Mouse (Mus musculus): ENCODE measurements around the gene Ypel3.

Gene Ypel3

GRCm38 (mm10) chr7:126746066-126746465, 30.7 kb upstream of the Ypel3 start:
- no peaks in the 10 kb centered on the region for H3K36me3 ChIP-seq (ENCODE audit: insufficient read depth, low read length)
- H3K4me3 ChIP-seq (replicated peaks; ENCODE audit: low read length): no peak overlapping the region
- H3K4me1 ChIP-seq (replicated peaks; ENCODE audit: low read depth, low read length): peaks cover 48% of the 10 kb centered on the region
- no peaks in the 10 kb centered on the region for H3K9me3 ChIP-seq (ENCODE audit: low read length)
- H3K27me3 ChIP-seq (ENCODE audit: insufficient read depth, low read length): no peaks in the 10 kb centered on the region
- TF ChIP-seq POU5F1 (IDR thresholded peaks at IDR 0.05; ENCODE audit: borderline replicate concordance, low read length) (no peak), CTCF (conservative IDR thresholded peaks at IDR 0.05; ENCODE audit: low read length) (no peak), NANOG (IDR thresholded peaks at IDR 0.05; ENCODE audit: borderline replicate concordance, low read length) (no peak)

GRCm38 (mm10) chr7:126746798-126747197, 30.0 kb upstream of the Ypel3 start:
- peaks cover 48% of the 10 kb centered on the region for H3K4me1 ChIP-seq (replicated peaks; ENCODE audit: low read depth, low read length)
- H3K9me3 ChIP-seq (ENCODE audit: low read length): no peaks in the 10 kb centered on the region
- H3K36me3 ChIP-seq (ENCODE audit: insufficient read depth, low read length): no peaks in the 10 kb centered on the region
- no peak for TF ChIP-seq POU5F1 (IDR thresholded peaks at IDR 0.05; ENCODE audit: borderline replicate concordance, low read length)
- TF ChIP-seq CTCF (conservative IDR thresholded peaks at IDR 0.05; ENCODE audit: low read length): no peak
- no peak for TF ChIP-seq NANOG (IDR thresholded peaks at IDR 0.05; ENCODE audit: borderline replicate concordance, low read length)
- no peak overlapping the region for H3K4me3 ChIP-seq (replicated peaks; ENCODE audit: low read length)
- no peaks in the 10 kb centered on the region for H3K27me3 ChIP-seq (ENCODE audit: insufficient read depth, low read length)

- TF ChIP-seq NANOG (IDR thresholded peaks at IDR 0.05; ENCODE audit: borderline replicate concordance, low read length): no peak
- no peak for TF ChIP-seq CTCF (conservative IDR thresholded peaks at IDR 0.05; ENCODE audit: low read length)
- TF ChIP-seq POU5F1 (IDR thresholded peaks at IDR 0.05; ENCODE audit: borderline replicate concordance, low read length): no peak
- Histone ChIP-seq H3K9me3 (ENCODE audit: low read length) (no peaks in the 10 kb centered on the region), H3K4me3 (replicated peaks; ENCODE audit: low read length) (no peak overlapping the region), H3K4me1 (replicated peaks; ENCODE audit: low read depth, low read length) (peaks cover 41% of the 10 kb centered on the region), H3K36me3 (ENCODE audit: insufficient read depth, low read length) (no peaks in the 10 kb centered on the region), H3K27me3 (ENCODE audit: insufficient read depth, low read length) (no peaks in the 10 kb centered on the region)
Measured at GRCm38 (mm10) chr7:126748824-126749223, 27.9 kb upstream of the Ypel3 start.

GRCm38 (mm10) chr7:126749582-126750343, 27.0 kb upstream of the Ypel3 start:
- Histone ChIP-seq H3K4me3 (replicated peaks; ENCODE audit: low read length) (peak overlapping the region; percentile 43; the same call in 1 of the 2 replicates), H3K4me1 (replicated peaks; ENCODE audit: low read depth, low read length) (peaks cover 47% of the 10 kb centered on the region), H3K27me3 (ENCODE audit: insufficient read depth, low read length) (no peaks in the 10 kb centered on the region), H3K9me3 (ENCODE audit: low read length) (no peaks in the 10 kb centered on the region), H3K36me3 (ENCODE audit: insufficient read depth, low read length) (no peaks in the 10 kb centered on the region)
- no peak for TF ChIP-seq NANOG (IDR thresholded peaks at IDR 0.05; ENCODE audit: borderline replicate concordance, low read length)
- TF ChIP-seq POU5F1 (IDR thresholded peaks at IDR 0.05; ENCODE audit: borderline replicate concordance, low read length): no peak
- TF ChIP-seq CTCF (conservative IDR thresholded peaks at IDR 0.05; ENCODE audit: low read length): peak; percentile 18; the same call in 1 of the 2 replicates

GRCm38 (mm10) chr7:126754866-126755265, 21.9 kb upstream of the Ypel3 start:
- Histone ChIP-seq H3K4me1 (replicated peaks; ENCODE audit: low read depth, low read length) (peaks cover 27% of the 10 kb centered on the region), H3K36me3 (ENCODE audit: insufficient read depth, low read length) (no peaks in the 10 kb centered on the region), H3K27me3 (ENCODE audit: insufficient read depth, low read length) (no peaks in the 10 kb centered on the region), H3K9me3 (ENCODE audit: low read length) (no peaks in the 10 kb centered on the region), H3K4me3 (replicated peaks; ENCODE audit: low read length) (0 out of 2 replicates have a peak overlapping the region, but pooled peaks have one; percentile 10)
- TF ChIP-seq CTCF (conservative IDR thresholded peaks at IDR 0.05; ENCODE audit: low read length): peak; percentile 93
- no peak for TF ChIP-seq POU5F1 (IDR thresholded peaks at IDR 0.05; ENCODE audit: borderline replicate concordance, low read length)

- H3K36me3 ChIP-seq (ENCODE audit: insufficient read depth, low read length): peaks cover 27% of the 10 kb centered on the region
- H3K27me3 ChIP-seq (ENCODE audit: insufficient read depth, low read length): no peaks in the 10 kb centered on the region
- H3K4me1 ChIP-seq (replicated peaks; ENCODE audit: low read depth, low read length): peaks cover 64% of the 10 kb centered on the region
- H3K4me3 ChIP-seq (replicated peaks; ENCODE audit: low read length): no peak overlapping the region
- H3K9me3 ChIP-seq (ENCODE audit: low read length): no peaks in the 10 kb centered on the region
- no peak for TF ChIP-seq NANOG (IDR thresholded peaks at IDR 0.05; ENCODE audit: borderline replicate concordance, low read length)
- no peak for TF ChIP-seq POU5F1 (IDR thresholded peaks at IDR 0.05; ENCODE audit: borderline replicate concordance, low read length)
- no peak for TF ChIP-seq CTCF (conservative IDR thresholded peaks at IDR 0.05; ENCODE audit: low read length)
Measured at GRCm38 (mm10) chr7:126758539-126758938, 18.2 kb upstream of the Ypel3 start.

GRCm38 (mm10) chr7:126759050-126759671, 17.6 kb upstream of the Ypel3 start, which contains the start of gene Mapk3:
TSS of gene Mapk3 (plus strand) at chr7:126759601.
- Histone ChIP-seq H3K4me1 (replicated peaks; ENCODE audit: low read depth, low read length) (peaks cover 66% of the 10 kb centered on the region), H3K9me3 (ENCODE audit: low read length) (no peaks in the 10 kb centered on the region), H3K36me3 (ENCODE audit: insufficient read depth, low read length) (peaks cover 33% of the 10 kb centered on the region), H3K4me3 (replicated peaks; ENCODE audit: low read length) (peak within 1 kb of the TSS; percentile 94), H3K27me3 (ENCODE audit: insufficient read depth, low read length) (no peaks in the 10 kb centered on the region)
- TF ChIP-seq NANOG (IDR thresholded peaks at IDR 0.05; ENCODE audit: borderline replicate concordance, low read length) (no peak), POU5F1 (IDR thresholded peaks at IDR 0.05; ENCODE audit: borderline replicate concordance, low read length) (no peak), CTCF (conservative IDR thresholded peaks at IDR 0.05; ENCODE audit: low read length) (peak; percentile 45)

GRCm38 (mm10) chr7:126759672-126760390, 16.9 kb upstream of the Ypel3 start:
- Histone ChIP-seq H3K36me3 (ENCODE audit: insufficient read depth, low read length) (peaks cover 40% of the 10 kb centered on the region), H3K9me3 (ENCODE audit: low read length) (no peaks in the 10 kb centered on the region), H3K4me1 (replicated peaks; ENCODE audit: low read depth, low read length) (peaks cover 67% of the 10 kb centered on the region), H3K27me3 (ENCODE audit: insufficient read depth, low read length) (no peaks in the 10 kb centered on the region), H3K4me3 (replicated peaks; ENCODE audit: low read length) (peak overlapping the region; percentile 94)
- no peak for TF ChIP-seq CTCF (conservative IDR thresholded peaks at IDR 0.05; ENCODE audit: low read length)
- TF ChIP-seq NANOG (IDR thresholded peaks at IDR 0.05; ENCODE audit: borderline replicate concordance, low read length): no peak
- no peak for TF ChIP-seq POU5F1 (IDR thresholded peaks at IDR 0.05; ENCODE audit: borderline replicate concordance, low read length)
